Mouse (Mus musculus) heart, postnatal 10 days (tissue): Measurements from ENCODE around the gene Slc39a11. TPM values are rescaled to one million over a fixed set of nuclear protein-coding genes. Genes with fewer than 3 reads are reported as not detected.

ENCODE experiments used
- DNase-seq, 2 experiments: peaks; one replicate each; pipeline ENCODE4 v3.0.0; 2021
- intact Hi-C: fragments of 180-260 bp; cut with DNase I; formaldehyde crosslinking; loops from one replicate; pipeline ENCODE4 v1.15.1; 2025
- total RNA-seq, 2 experiments: library from RNA; stranded (reverse); gene quantifications; 2 replicates each; pipeline ENCODE4 v1.2.3; 2021

Gene Slc39a11
- total RNA-seq, 2 experiments from 2014 or later, result 6.2 to 8.1 TPM

DNA sequence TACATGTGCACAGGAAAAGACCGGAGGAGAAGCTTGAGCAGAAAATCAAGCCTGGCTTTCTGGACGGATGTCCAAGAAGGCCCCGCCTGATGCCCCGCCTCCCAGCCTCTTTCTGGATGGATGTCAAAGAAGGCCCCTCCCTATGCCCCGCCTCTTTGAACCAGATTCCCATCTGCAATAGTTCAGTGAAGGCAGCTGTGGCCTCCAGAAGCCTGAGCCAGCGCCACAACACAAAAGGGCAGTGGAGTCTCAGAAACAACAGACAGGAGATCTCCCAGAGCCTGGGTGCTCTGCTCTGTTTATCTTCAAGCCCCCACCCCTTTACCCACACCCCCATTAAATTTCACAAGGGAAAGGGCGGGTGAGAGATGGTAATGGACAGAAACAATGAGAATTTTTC is 218.7 kb downstream of the Slc39a11 start:
- no peak for DNase-seq
- intact Hi-C loops, result no loop called here

DNA sequence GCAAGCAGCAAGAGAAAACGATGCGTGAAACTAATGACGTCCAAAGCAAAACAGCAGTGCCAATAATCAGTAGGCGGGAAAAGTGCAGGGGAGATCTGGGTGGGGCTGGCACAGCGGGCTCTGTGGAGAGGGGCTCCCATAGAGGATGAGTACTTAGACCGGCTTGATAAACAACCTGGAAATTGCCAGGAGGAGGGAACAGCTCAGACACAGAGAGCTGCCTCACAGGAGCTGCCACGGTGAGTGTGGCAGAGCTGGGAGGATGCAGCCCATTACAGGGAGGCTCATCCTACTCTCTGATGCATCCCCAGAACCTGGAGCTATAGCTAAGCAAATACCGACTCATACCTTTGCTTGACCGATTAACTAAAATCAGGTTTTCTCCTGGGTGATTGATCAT is 224.0 kb downstream of the Slc39a11 start:
- intact Hi-C loops, result no loop called here
- DNase-seq, result no peak

- intact Hi-C loops, result no loop called here
- DNase-seq, result no peak
Measured at GRCm38 (mm10) chr11:113425454-113425853, 224.4 kb downstream of the Slc39a11 start.

- no peak for DNase-seq
- intact Hi-C loops, result no loop called here
Measured at GRCm38 (mm10) chr11:113424765-113425164, 225.1 kb downstream of the Slc39a11 start.

DNA sequence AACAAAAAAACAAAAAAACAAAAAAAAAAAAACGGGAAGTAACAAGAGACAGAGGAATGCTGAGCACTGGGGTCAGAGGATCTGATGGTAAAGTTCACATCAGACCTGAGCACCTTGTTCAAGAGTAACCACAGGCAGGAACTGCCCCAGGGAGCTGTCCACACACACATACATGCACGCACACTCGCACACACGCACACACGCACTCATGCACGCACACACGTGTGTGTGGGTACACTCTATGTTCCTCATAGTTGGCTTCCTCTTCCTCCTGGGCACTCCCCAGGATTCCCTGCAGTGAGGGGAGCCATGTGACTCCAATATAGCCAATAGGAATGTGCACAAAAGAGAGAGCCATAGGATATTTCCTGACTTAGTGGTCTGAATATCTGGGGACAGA is 227.3 kb downstream of the Slc39a11 start:
- DNase-seq, result no peak
- intact Hi-C loops, result no loop called here

GRCm38 (mm10) chr11:113418921-113419655 is 230.8 kb downstream of the Slc39a11 start:
- DNase-seq, result no peak
- intact Hi-C loops, result loop anchor here (10.0 kb wide), 1 partner anchor 244 kb away; no protein-coding TSS in a partner anchor

DNA sequence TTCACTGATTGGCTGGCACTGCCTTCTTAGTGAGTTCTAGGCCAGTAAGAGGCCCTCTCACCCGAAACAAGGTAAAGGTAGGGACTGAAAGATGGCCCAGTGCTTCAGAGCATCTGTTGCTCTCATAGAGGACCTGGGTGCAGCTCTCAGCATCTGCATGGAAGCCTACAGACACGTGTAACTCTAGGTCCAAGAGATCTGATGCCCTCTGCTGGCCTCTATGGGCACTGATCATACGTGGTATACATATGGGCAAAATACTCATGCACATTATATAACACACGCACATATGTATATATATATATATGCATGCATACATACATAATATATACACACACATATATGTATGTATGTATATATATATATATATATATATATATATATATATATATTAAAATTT is 231.9 kb downstream of the Slc39a11 start:
- intact Hi-C loops, result loop anchor here (10.0 kb wide), 1 partner anchor 243 kb away; no protein-coding TSS in a partner anchor
- no peak for DNase-seq

GRCm38 (mm10) chr11:113412545-113412944 is 237.3 kb downstream of the Slc39a11 start:
- intact Hi-C loops, result loop anchor here (10.0 kb wide), 1 partner anchor 238 kb away; no protein-coding TSS in a partner anchor
- no peak for DNase-seq

DNA sequence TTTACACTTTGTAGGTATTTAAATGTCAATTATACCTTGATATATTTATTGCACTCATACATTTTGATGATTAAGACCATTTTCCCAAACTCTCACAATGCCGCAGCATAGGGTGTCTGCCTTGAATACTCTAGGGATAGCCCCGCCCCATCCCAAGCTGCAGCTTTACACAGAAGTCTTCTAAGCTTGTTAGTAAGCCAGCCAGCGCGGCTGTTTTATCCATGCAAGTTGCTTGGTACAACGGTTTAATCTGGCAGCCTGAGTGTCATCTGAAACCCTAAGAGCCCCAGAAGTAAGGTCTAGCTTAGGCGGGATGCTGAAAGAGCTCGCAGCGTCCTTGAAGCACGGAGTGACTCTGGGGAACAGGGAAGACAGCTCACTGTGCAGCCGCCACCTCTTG is 238.1 kb downstream of the Slc39a11 start:
- DNase-seq, result no peak
- intact Hi-C loops, result loop anchor here (10.0 kb wide), 1 partner anchor 237 kb away; no protein-coding TSS in a partner anchor

- intact Hi-C loops, result no loop called here
- DNase-seq, result no peak
Measured at GRCm38 (mm10) chr11:113409121-113409520, 240.8 kb downstream of the Slc39a11 start.

DNA sequence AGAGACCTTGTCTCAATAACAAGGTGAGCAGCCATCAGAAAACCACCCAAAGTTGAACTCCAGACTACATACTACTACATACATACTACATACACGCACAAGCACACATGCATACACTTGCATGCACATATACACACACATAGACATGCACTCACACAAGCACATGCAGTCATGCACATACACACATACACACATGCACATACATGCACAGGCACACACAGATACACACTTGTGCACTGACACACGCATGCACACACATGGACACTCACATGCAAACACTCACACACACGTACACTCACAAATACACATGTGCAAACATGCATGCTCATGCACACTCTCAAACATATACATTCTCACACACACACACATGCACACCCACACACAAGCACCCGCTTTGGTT is 242.4 kb downstream of the Slc39a11 start:
- intact Hi-C loops, result no loop called here

GRCm38 (mm10) chr11:113400868-113401267 is 249.0 kb downstream of the Slc39a11 start:
- intact Hi-C loops, result no loop called here
- no peak for DNase-seq

More for the DNA sequence above, 242.4 kb downstream of the Slc39a11 start:
- DNase-seq, result no peak

GRCm38 (mm10) chr11:113399601-113400000 is 250.3 kb downstream of the Slc39a11 start:
- intact Hi-C loops, result no loop called here
- no peak for DNase-seq

DNA sequence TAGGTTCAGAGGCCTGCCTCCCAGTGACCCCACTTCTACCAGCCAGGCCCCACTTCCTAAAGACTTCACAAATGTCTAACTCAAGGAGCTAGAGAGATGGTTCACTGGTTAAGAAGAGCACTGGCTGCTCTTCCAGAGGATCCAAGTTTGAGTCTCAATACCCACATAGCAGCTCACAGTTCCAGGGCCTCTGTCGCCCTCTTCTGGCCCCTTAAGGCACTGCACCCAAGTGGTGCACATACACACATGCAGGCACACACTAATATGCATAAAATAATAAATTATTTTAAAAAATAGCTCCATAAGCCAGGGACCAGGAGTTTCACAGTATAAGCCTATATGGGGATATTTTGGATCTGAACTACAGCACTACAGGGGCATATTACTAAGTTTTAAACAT is 252.5 kb downstream of the Slc39a11 start:
- intact Hi-C loops, result no loop called here
- no peak for DNase-seq

DNA sequence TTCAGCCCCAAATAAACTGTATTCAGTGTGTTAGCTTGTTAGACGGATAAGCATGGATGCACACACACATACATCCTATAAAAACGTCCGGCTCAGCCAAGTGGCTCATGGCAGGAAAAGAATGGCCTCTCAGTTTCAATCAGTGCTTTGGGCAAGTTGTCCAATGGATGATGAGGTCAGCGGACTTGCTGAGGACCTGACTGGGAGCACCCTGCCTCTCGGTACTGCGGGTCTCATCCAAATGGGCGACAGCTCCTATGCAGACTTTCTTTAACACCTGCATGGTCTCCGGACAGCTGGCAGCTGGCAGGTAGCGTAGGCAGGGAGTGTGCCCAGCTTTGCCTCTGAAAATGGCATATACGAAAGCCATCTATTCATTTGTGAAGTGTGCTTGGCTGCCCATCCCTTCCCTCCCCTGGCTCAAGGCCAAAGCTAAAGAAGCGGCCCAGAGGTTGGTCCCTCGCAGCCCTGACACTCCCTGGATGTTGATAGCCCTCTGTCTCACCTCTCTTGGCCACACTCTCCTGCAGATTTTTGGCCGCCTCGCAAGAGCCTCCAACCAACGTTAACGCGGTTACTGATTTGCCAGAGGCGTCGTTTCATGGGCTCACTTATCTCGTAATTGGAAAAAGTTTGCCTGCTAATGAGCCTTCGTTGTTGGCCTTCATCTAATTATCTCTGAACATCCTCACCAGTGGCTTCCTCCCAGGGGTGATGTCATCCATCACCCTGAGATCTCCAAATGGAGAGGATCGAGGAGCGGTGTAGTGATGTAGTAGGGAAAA is 256.3 kb downstream of the Slc39a11 start:
- intact Hi-C loops, result no loop called here
- DNase-seq, result peak; percentile 16 to 19

DNA sequence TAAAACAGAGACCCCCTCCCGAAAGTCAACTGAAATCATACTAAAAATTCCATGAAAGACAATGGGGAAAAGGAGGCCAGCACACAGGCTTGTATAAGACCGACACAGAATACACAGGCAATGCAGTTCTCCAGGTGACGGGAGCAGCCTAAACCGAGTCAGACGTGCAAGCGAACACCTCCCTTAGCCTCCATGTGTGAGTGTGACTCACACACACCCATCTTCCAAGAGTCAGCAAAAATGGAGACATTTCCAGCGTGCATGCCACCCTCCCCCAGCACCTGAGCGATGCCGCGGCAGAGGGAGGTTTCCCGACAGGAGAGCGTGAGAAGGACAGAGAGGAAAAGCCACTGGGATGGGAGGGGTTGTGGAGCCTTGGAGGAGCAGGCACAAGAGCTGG is 258.2 kb downstream of the Slc39a11 start:
- intact Hi-C loops, result no loop called here

GRCm38 (mm10) chr11:113389637-113390036 is 260.2 kb downstream of the Slc39a11 start:
- intact Hi-C loops, result no loop called here

More for the DNA sequence above, 258.2 kb downstream of the Slc39a11 start:
- DNase-seq, result no peak

DNA sequence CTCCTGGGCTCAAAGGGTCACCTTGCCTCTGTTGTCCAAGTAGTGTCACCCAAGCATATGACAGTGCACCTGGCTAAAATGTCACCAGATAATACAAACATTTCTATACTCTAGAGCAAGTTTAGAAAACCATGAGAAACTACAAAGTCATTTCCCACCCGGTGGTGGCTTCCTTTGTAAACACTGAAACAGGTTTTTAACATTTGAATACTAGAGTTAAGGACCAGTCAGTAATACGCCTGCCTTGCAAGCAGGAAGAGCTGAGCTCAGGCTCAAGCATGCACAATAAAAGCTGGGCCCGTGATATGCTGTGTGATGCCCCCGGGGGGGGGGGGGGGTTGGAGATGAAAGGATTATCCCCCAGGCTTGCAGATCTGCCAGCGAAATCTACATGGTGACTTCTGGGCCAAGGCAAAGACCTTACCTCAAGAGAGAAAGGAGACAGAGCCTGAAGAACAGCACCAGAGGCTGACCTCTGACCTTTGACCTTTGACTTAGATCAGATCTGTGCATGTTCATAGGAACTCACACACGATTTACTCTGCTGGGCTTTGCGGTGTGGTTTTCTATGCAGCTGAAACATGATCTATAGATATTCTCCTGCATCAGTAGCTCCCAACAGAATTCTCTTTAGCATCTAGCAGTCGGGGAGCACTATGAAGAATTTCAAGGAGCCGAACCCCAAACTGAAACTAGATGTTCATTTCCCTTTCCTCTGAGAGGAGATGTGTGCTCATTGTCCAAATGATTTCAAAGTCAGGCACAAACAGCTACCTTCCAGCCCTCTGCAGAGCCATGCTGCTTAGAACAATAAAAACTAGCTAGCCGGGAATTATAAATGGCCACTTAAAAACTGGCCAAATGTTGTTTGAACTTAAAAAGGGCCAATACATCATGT is 267.0 kb downstream of the Slc39a11 start:
- DNase-seq, result no peak
- intact Hi-C loops, result no loop called here

More at GRCm38 (mm10) chr11:113389637-113390036, 260.2 kb downstream of the Slc39a11 start:
- no peak for DNase-seq

GRCm38 (mm10) chr11:113381550-113381949 is 268.3 kb downstream of the Slc39a11 start:
- intact Hi-C loops, result no loop called here
- no peak for DNase-seq

DNA sequence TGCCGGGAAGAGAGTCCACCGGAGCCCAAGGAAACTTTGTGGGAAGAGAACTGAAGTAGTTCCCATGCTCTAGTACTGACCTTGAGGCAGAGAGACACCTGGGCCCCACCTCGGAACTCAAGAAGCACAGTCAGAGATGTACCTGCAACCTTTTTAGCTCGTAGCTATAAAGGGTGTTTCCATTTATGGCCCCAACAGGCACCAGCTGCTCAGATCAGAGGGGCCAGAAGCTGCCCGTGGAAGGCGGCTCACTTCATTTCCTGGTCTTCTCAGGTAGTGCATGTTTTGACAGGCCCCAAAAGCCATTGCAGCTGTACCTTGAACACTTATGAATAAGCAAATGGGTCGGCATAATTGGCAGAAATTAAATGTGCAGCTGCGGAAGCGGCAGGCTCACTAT is 271.0 kb downstream of the Slc39a11 start:
- intact Hi-C loops, result no loop called here
- DNase-seq, result no peak

DNA sequence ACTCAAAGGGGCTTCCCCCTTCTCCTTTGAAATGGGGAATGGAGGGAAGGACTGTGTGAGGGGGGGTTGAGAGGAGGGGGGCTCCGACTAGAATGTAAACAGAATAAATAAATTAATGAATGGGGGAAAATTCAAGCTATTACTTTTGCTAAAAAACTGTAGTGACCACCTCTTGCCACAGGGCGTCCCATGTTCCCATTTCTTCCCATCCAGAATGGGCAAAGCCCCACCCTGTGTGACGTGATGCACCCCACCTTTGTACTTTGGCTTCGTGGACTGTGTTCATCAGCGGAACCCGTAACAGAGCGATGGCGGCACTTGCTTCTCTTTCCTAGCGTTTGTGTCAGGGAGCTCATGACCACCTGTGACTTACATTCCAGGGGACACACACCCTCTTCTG is 273.8 kb downstream of the Slc39a11 start:
- DNase-seq, result no peak
- intact Hi-C loops, result no loop called here
